Mouse (Mus musculus): Measurements from ENCODE around the gene Ptpn13.

The Ptpn13 gene

DNA sequence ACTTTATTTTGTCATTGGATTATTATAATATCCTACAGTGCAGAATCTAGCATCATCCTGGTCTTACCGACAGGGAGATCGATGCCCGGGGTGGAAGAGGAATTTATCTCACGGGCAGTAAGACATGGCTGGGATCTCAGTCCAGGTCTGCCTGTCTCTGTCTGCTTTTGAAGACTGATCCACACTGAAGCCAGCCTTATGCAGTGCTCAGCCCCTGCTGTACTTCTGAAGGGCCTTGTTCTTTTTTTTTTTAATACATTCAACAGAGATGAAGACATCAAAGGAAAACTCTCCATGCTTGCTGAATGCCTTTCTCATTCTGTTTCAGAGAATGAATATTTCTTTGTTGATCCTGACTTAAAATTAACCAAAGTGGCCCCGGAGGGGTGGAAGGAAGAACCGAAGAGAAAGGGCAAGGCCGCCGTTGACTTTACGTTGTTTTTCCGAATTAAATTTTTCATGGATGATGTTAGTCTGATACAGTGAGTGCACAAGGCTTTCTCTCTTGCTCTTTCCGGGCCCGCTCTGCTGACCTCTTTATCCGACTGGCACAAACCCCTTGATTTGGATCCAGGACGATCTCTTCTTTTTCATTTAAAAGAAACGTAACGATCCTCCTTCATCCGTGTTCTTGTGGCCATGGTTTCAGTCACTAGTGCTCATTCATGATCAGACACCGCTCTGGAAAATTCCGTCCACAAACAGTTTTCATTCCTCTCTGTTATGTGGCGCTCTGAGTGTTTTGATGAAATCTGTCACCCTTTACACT, 101.9 kb downstream of the Ptpn13 start:
- DNase-seq, result no peak

DNA sequence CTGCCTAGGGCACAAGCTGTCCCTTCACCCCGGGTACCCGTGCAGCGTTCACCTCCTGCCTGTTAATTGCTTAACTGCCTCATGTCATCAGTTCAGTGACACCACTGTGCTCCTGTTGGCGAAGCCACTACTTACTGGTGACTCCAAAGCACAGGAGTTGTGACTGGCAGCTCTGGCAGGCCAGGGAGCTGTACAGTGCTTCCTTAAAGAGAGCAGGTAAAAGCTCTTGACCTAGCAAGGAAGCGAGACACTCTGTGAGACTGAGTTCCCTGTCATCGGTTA, 102.4 kb downstream of the Ptpn13 start:
- no peak for DNase-seq

DNA sequence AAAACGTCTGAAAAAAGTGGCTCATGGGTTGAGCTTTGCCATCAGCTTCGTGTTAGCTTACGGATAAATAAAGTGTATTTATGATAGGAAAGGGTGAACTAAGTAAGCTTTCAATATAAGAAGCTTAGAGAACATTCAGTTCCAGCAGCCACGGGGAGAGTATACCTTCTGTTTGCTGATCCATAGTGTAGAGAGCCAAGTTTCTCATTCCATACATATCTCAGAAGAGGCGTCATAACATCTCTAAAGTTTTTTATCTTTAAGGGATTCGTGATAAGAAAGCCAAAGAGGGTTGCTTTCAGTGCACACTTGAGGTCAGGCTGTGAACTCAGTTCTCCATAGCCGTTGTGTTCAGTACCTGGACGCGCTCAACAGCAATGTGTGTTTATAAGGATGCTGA, 105.2 kb downstream of the Ptpn13 start:
- no peak for DNase-seq

- DNase-seq, result no peak
These were observed 107.9 kb downstream of the Ptpn13 start for GRCm38 (mm10) chr5:103532841-103533390.

GRCm38 (mm10) chr5:103534454-103534853, 109.5 kb downstream of the Ptpn13 start:
- no peak for DNase-seq

DNA sequence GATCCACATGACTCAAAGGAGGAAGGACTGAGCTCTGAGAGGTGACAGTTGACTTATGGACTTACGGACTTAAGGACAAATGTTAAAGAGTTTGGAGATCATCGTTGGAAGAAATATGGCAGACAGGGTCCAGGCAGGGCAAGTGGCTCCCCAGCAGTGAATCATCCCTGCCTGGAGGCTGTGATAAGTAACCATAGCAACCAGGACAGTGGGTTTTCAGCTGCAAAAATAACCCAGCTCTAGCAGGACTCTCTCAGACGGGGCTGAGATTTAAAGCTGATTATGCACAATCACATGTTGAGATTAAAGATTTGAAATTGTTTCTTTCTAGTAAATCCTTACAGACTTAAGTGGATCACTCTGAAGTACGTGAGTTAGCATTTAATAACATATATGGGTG, 112.4 kb downstream of the Ptpn13 start:
- DNase-seq, result no peak

DNA sequence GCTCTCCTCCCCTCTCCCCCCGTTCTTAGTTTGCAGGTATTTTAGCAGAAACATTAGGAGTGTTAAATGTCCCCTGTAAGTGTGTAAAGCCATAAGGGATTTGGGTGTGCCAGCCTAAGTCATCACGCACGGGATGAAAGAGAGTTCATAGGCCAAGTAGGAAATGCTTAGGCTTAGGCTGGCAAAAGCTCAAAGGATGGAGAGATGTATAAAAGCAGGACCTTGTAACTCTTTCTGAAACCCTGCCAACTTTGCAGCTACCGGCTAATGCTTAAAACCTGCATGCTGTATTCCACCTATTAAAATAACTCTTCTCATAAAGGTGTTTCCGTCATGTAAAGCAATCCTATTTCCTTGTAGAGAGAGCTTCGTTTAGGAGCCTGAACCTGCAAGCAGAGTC, 115.6 kb downstream of the Ptpn13 start:
- DNase-seq, result no peak

DNA sequence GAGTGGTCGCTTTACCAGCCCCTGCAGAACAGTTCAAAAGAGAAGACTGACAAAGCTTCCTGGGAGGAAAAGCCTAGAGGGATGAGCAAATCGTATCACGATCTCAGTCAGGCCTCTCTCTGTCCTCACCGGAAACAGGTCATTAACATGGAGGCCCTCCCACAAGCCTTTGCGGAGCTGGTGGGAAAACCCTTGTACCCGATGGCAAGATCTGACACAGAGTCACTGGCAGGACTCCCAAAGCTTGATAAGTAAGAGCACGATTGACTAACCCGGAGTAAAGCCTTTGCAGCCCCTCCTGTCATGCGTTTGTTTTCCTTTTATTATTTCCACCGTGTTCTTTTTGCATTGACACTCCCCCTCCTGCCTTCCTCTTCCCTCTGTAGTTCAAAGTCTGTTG, 116.1 kb downstream of the Ptpn13 start:
- DNase-seq, result no peak

- DNase-seq, result no peak
These were observed 116.5 kb downstream of the Ptpn13 start for GRCm38 (mm10) chr5:103541542-103541941.

DNA sequence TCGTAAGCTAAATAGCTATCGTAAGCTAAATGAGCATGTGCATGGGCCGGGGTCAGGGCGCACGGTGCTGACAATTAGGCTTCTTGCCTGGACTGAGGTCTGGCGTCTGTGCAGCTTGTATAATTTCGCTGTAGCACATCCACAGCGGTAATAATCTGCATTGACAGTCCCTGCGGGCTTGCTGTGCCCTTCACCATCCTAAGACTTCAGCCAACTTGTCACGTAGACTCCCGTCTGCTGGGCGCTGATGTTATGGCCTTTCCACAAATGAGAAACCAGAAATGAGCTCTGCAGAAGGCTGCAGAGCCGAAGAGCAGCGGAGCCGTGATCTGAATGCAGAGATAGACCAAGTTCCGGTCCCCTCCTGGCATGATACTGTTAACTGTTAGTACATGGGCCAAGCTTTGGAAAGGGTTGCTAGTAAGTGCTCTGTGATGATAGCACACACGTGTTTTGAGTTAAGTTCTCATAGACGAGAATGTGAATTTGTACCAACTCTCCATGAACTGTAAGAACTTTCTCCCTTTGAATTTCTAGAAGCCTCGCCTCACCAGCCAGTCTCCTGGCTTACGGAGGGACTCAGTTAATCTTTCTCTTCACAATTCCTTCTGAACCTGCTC, 120.5 kb downstream of the Ptpn13 start:
- no peak for DNase-seq

DNA sequence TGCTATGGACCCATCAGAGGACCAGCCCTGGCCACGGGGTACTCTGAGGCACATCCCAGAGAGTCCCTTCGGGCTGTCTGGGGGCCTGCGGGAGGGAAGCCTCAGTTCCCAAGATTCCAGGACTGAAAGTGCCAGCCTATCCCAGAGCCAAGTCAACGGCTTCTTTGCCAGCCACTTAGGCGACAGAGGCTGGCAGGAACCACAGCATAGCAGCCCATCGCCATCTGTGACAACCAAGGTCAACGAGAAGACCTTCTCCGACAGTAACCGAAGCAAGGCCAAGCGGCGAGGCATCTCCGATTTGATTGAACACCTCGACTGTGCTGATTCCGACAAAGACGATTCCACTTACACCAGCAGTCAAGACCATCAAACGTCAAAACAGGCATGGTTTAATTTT, 129.8 kb downstream of the Ptpn13 start:
- no peak for DNase-seq

DNA sequence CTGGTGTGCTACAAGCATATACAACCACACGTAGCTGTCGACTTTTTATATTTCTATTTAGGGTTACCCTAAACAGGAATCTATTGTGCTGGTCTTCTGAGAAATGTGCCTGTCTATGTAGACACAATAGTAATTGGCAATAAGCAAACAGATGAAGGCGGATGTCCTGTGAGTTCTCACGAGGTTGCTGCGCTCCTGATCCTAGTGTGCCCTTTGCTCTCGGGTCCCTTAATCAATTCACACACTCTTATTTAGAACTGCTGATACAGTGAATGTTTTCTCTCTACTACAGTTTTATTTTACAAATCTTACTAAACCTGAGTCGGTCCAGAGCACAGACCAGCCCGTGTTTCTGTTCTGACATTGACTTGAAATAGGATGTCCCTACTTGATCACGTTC, 135.6 kb downstream of the Ptpn13 start:
- no peak for DNase-seq

DNA sequence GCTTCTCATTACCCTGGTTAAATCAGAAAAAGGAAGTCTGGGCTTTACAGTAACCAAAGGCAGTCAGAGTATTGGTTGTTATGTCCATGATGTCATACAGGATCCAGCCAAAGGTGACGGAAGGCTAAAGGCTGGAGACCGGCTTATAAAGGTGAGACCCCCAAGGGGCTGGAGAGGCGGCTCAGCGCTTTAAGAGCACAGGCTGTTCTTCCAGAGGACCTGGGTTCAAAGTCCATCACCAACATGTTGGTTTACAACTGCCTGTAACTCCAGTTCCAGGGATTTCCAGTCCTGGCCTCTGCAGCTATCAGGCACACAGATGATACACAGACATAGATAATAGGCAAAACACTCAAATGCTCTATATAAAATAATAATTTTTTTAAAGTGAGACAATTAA, 143.0 kb downstream of the Ptpn13 start:
- DNase-seq, result no peak

DNA sequence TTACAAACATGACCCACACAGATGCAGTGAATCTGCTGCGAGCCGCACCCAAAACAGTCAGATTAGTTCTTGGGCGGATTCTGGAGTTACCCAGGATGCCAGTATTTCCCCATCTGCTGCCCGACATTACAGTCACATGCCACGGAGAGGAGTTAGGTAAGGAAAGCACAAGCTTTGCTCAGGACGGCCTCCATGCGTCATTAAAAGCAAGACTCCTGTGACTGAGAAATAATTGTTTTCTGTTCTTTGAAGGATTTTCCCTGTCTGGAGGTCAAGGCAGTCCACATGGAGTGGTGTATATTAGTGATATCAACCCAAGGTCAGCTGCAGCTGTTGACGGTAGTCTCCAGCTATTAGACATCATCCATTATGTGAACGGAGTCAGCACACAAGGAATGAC, 144.5 kb downstream of the Ptpn13 start:
- DNase-seq, result no peak

GRCm38 (mm10) chr5:103579680-103580420, 154.9 kb downstream of the Ptpn13 start:
- DNase-seq, result no peak

GRCm38 (mm10) chr5:103587219-103587618, 162.2 kb downstream of the Ptpn13 start:
- no peak for DNase-seq

- no peak for DNase-seq
These were observed 166.9 kb downstream of the Ptpn13 start for GRCm38 (mm10) chr5:103591846-103592245.

DNA sequence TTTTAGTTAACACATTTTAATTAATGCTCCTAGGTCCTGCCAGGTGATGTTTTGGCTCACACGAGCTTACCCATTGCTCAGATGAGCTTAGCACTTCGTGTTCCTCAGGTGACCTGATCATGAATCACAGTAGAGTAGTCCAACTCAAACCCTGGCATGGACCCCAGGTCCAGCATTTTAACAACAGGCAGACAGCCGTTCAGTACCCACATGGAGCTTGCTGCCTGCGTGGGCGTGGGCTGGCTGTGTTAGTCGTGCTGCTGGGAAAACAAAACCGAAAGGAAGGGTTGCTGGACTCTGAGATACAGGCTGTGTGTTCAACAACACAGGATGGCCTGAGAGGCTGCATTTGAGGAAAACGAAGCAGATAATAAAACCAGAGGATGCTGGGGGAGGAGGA, 167.7 kb downstream of the Ptpn13 start:
- no peak for DNase-seq

DNA sequence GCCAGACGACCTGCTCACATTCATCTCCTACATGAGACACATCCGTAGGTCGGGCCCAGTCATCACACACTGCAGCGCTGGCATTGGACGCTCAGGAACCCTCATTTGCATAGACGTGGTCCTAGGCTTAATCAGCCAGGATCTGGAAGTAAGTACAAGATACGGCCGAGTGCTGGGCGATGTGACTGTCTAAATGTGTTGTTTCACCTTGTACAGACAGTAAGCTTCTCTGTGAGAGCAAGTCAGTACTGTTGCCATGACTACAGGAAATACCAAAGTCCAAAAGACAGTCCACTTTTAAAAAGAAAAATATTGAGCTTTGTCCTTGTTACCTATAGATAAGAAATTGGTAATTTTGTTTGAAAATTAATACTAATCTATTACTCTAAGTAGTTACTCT, 168.6 kb downstream of the Ptpn13 start:
- DNase-seq, result no peak

DNA sequence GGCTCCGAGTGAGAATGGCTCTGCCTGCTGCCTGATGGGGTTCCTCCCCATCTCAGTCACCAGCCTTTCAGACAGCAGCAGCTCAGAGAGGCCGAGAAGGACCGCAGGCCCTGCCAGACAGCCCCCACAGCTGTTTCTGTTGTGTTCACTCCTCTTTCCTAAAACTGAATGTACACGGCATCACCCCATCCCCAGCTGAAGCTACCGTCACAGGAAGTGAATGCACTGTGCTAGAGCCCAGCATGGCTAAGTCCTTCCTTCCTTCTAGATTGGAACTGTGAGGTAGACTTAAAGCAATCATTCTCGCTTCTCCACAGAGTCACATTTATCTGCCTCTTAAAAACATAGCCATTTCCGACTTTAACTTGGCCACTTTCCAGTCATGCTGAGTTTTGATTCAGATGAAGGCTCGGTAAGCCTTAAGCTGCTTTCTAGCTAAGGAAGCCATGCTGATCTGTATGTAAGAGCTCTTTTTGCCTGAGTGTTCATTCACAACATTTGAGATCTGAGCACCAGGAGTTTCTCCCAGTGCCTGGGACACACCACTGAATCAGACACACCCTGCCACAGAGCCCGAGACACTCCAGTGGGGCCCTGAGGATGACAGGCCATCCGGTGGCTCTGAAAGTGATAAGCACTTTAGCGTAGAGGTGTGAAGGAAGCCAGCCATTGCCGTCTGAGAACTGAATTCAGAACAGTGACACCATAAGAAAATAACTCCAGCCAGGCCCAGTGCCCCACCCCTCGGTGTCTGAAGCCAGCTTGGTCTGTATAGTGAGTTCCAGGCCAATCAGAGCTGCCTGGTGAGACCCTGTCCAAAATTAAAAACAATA, 170.6 kb downstream of the Ptpn13 start:
- DNase-seq, result no peak

GRCm38 (mm10) chr5:103596467-103597146, 171.6 kb downstream of the Ptpn13 start:
- no peak for DNase-seq

- no peak for DNase-seq
These were observed 172.6 kb downstream of the Ptpn13 start for GRCm38 (mm10) chr5:103597604-103598003.

DNA sequence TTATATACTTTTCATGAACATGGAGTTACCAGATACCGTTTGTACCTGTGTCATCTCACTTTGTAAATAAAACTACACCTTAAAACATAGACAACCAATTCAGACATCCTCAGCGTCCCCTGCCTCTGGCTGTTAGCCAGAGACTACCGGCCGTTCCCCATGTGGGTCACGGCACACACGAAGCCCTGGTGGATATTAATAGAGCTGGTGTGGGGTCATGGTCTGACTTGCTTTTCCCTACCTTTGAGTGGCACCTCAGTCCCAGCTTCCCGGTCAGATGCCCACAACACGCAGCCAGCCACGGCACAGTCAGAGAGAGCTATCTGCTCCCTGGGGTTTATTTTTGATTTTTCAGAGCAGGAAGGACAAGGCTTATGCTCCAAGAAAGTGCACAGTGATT, 173.3 kb downstream of the Ptpn13 start:
- no peak for DNase-seq

Measured in thymus, postnatal 25 days (tissue).